Mouse (Mus musculus) midbrain, embryonic 12.5 days (tissue): ENCODE results near the gene Zfp853. TPM values are rescaled to one million over a fixed set of nuclear protein-coding genes. Genes with fewer than 3 reads are reported as not detected.

Experiments used
- ATAC-seq: fragments of 200-750 bp; cut with Nextera tagmentation; 2 replicates; pipeline ENCODE4 v1.8.0; 2017; ENCODE audit warnings: low read depth, moderate TSS enrichment, moderate library complexity; ENCODE audit not compliant: low FRiP score
- H3K27ac ChIP-seq: fragments of 300-500 bp; sonication (generic); replicated peaks from 2 replicates; pipeline ENCODE4 v1.5.1; 2016; ENCODE audit warnings: mild to moderate bottlenecking
- H3K27me3 ChIP-seq: fragments of 300-500 bp; sonication (generic); 2 replicates; pipeline ENCODE4 v1.6.1; 2016; ENCODE audit warnings: mild to moderate bottlenecking
- H3K36me3 ChIP-seq: fragments of 300-500 bp; sonication (generic); 2 replicates; pipeline ENCODE4 v1.6.1; 2016
- H3K4me1 ChIP-seq: fragments of 300-500 bp; sonication (generic); 2 replicates; pipeline ENCODE4 v1.6.1; 2016
- H3K4me2 ChIP-seq: fragments of 300-500 bp; sonication (generic); replicated peaks from 2 replicates; pipeline ENCODE4 v1.6.1; 2016; ENCODE audit warnings: mild to moderate bottlenecking, moderate library complexity
- H3K4me3 ChIP-seq: fragments of 300-500 bp; sonication (generic); 2 replicates; pipeline ENCODE4 v1.5.1; 2016; ENCODE audit warnings: mild to moderate bottlenecking
- H3K9ac ChIP-seq: fragments of 300-500 bp; sonication (generic); replicated peaks from 2 replicates; pipeline ENCODE4 v1.6.1; 2016; ENCODE audit warnings: mild to moderate bottlenecking, moderate library complexity
- H3K9me3 ChIP-seq: fragments of 300-500 bp; sonication (generic); 2 replicates; pipeline ENCODE4 v1.6.1; 2016; ENCODE audit warnings: mild to moderate bottlenecking
- WGBS: fragments of 180-500 bp; shearing (Covaris S2); methylation state at CpG from one replicate; pipeline ENCODE4 v1.1.7; 2016; 5-methylcytosine and 5-hydroxymethylcytosine counted together
- polyA plus RNA-seq: library from polyadenylated mRNA; unstranded; fragments of >200 nt; fragmentation: Nextera tagmentation; extraction: Ambion mirVana; gene quantifications from 2 replicates; pipeline ENCODE4 v1.2.1, GENCODE M21; 2016

The Zfp853 gene
- polyA plus RNA-seq, 1 experiment from 2014 or later, result not detected

GRCm38 (mm10) chr5:143266794-143267193 is 26.6 kb downstream of the Zfp853 start:
- Histone ChIP-seq H3K4me2 (no peak overlapping the region), H3K4me1 (peaks cover 25% of the 10 kb centered on the region), H3K27me3 (no peaks in the 10 kb centered on the region), H3K9ac (no peak overlapping the region), H3K4me3 (no peak overlapping the region), H3K36me3 (peaks cover 31% of the 10 kb centered on the region), H3K9me3 (no peaks in the 10 kb centered on the region), H3K27ac (no peak overlapping the region)
- ATAC-seq, result no peak
- 85% methylated on average over 6 of the region's 6 CpGs for WGBS

GRCm38 (mm10) chr5:143265409-143265808 is 28.0 kb downstream of the Zfp853 start:
- H3K4me3 ChIP-seq, result no peak overlapping the region
- H3K27me3 ChIP-seq, result no peaks in the 10 kb centered on the region
- no peak overlapping the region for H3K9ac ChIP-seq
- H3K36me3 ChIP-seq, result peaks cover 42% of the 10 kb centered on the region
- H3K4me2 ChIP-seq, result no peak overlapping the region
- H3K27ac ChIP-seq, result no peak overlapping the region
- H3K9me3 ChIP-seq, result no peaks in the 10 kb centered on the region
- 87% methylated on average over 1 of the region's 1 CpGs for WGBS
- no peak for ATAC-seq
- H3K4me1 ChIP-seq, result peaks cover 17% of the 10 kb centered on the region

DNA sequence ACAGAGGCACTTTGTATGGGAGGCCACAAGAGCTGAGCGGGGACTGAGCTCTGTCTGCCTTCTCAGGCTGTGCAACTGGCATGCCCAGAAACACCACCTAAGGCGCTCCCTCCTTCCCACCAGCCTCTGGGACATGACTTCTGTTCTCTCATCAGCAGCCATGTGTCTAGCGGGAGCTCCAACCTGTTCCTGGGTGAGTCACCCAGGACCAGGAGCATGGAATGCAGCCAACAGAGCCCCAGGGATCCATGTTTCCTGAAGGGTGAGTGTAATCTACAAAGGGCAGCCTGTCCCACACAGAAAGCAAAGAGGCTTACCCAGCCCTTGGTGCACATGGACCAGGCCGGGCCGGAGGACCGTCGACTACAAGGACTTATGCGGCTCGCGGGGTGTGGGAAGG is 28.7 kb downstream of the Zfp853 start:
- no peak overlapping the region for H3K4me2 ChIP-seq
- H3K27ac ChIP-seq, result no peak overlapping the region
- no peak overlapping the region for H3K4me3 ChIP-seq
- no peak overlapping the region for H3K9ac ChIP-seq
- no peaks in the 10 kb centered on the region for H3K27me3 ChIP-seq
- H3K9me3 ChIP-seq, result no peaks in the 10 kb centered on the region
- WGBS, result 94% methylated on average over 10 of the region's 10 CpGs
- ATAC-seq, result no peak
- H3K36me3 ChIP-seq, result peaks cover 50% of the 10 kb centered on the region
- H3K4me1 ChIP-seq, result peaks cover 14% of the 10 kb centered on the region

GRCm38 (mm10) chr5:143261636-143262035 is 31.8 kb downstream of the Zfp853 start:
- Histone ChIP-seq H3K9me3 (no peaks in the 10 kb centered on the region), H3K36me3 (peaks cover 72% of the 10 kb centered on the region)

GRCm38 (mm10) chr5:143255802-143256201 is 37.6 kb downstream of the Zfp853 start:
- Histone ChIP-seq H3K4me2 (no peak overlapping the region), H3K4me1 (peaks cover 23% of the 10 kb centered on the region), H3K27ac (no peak overlapping the region), H3K9ac (no peak overlapping the region), H3K27me3 (peaks cover 81% of the 10 kb centered on the region), H3K4me3 (no peak overlapping the region), H3K9me3 (no peaks in the 10 kb centered on the region), H3K36me3 (peaks cover 84% of the 10 kb centered on the region)
- 83% methylated on average over 5 of the region's 5 CpGs for WGBS
- ATAC-seq, result no peak

More at GRCm38 (mm10) chr5:143261636-143262035, 31.8 kb downstream of the Zfp853 start:
- WGBS, result 91% methylated on average over 8 of the region's 8 CpGs
- ATAC-seq, result no peak
- H3K4me2 ChIP-seq, result no peak overlapping the region
- H3K27ac ChIP-seq, result no peak overlapping the region
- peaks cover 4% of the 10 kb centered on the region; the same call in 1 of the 2 replicates for H3K4me1 ChIP-seq
- peaks cover 23% of the 10 kb centered on the region for H3K27me3 ChIP-seq
- H3K9ac ChIP-seq, result no peak overlapping the region
- H3K4me3 ChIP-seq, result no peak overlapping the region

DNA sequence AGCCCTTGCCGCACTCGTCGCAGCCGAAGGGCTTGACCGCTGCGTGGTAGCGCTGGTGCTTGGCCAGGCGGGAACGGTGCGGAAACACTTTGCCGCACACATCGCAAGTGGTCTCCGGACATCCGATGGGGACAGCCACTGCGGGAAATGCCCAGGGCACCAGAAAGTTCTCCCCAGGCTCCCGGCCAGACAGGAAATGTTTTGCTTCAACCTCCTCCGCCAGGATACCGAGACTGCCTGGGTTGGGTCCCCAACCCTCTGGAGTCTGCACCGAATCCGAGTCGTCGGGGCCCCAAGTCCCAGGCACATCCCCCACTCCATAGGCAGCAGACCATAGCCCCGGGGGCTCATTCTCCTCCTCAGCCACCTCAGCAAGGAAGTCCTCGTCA is 38.3 kb downstream of the Zfp853 start:
- ATAC-seq, result no peak
- H3K4me3 ChIP-seq, result peak overlapping the region; percentile 41; the same call in 1 of the 2 replicates
- peaks cover 84% of the 10 kb centered on the region for H3K27me3 ChIP-seq
- WGBS, result 16% methylated on average over 24 of the region's 24 CpGs
- H3K36me3 ChIP-seq, result peaks cover 77% of the 10 kb centered on the region
- H3K27ac ChIP-seq, result no peak overlapping the region
- H3K4me1 ChIP-seq, result peaks cover 23% of the 10 kb centered on the region
- H3K4me2 ChIP-seq, result 0 out of 2 replicates have a peak overlapping the region, but pooled peaks have one; percentile 60
- no peaks in the 10 kb centered on the region for H3K9me3 ChIP-seq
- no peak overlapping the region for H3K9ac ChIP-seq

DNA sequence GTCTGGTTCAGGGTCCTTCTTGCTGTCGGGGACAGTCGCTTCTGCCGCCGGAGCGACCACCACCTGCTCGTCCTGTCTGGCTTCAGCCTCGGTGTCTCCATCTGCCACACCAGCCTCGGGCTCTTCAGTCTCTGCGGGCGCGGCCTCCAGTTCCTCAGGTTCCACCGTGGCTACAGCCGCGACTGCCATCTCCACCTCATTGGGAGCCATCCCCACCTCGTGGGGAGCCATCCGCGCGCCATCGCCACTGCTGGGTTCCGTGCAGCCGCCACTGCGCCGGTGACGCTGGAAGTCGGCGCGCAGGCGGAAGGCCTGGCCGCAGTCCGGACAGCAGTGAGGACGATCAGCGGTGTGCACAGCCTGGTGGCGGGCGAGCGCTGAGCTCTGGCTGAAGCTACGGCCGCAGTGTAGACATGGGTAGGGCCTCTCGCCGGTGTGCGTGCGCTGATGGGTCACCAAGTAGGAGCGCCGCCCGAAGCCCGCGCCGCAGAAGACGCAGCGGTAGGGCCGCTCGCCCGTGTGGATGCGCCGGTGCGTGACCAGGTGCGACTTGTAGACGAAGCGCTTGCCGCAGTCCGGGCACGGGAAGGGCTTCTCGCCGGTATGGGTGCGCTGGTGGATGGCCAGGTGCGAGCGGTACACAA is 38.8 kb downstream of the Zfp853 start:
- Histone ChIP-seq H3K27me3 (peaks cover 84% of the 10 kb centered on the region), H3K9me3 (no peaks in the 10 kb centered on the region), H3K4me2 (peak overlapping the region; percentile 60), H3K27ac (no peak overlapping the region), H3K36me3 (peaks cover 72% of the 10 kb centered on the region), H3K9ac (no peak overlapping the region), H3K4me3 (peak overlapping the region; percentile 41), H3K4me1 (peaks cover 23% of the 10 kb centered on the region)
- ATAC-seq, result no peak
- 6% methylated on average over 66 of the region's 66 CpGs for WGBS

DNA sequence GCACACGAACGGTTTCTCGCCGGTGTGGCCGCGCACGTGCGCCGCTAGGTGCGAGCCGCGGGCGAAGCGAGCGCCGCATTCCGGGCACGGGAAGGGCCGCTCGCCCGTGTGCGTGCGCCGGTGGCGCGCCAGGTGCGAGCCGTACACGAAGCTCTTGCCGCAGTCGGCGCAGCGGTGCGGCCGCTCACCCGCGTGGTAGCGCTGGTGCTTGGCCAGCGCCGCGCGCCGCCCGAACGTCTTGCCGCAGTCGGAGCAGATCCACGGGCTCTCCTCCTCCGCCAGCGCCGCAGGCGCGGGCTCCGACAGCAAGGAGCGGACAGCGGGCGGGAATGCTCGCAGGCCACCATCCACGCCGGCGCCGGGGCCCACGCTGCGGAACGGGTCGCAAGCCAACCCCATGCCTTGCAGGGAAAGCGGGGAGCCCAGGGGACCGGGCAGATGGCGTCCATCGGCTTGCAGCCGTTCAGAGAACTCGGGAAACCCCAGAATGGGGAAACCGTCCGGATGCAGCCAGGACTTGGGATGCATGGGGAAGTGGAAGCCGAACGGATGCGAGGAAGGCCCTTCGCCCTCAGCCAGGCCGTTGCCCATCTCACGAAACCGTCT is 39.4 kb downstream of the Zfp853 start:
- Histone ChIP-seq H3K4me3 (peak overlapping the region; percentile 41), H3K27me3 (peaks cover 82% of the 10 kb centered on the region), H3K4me1 (peaks cover 23% of the 10 kb centered on the region), H3K27ac (no peak overlapping the region), H3K36me3 (peaks cover 70% of the 10 kb centered on the region), H3K9ac (peak overlapping the region; percentile 47), H3K4me2 (peak overlapping the region; percentile 60), H3K9me3 (no peaks in the 10 kb centered on the region)
- WGBS, result 4% methylated on average over 80 of the region's 81 CpGs
- ATAC-seq, result no peak

DNA sequence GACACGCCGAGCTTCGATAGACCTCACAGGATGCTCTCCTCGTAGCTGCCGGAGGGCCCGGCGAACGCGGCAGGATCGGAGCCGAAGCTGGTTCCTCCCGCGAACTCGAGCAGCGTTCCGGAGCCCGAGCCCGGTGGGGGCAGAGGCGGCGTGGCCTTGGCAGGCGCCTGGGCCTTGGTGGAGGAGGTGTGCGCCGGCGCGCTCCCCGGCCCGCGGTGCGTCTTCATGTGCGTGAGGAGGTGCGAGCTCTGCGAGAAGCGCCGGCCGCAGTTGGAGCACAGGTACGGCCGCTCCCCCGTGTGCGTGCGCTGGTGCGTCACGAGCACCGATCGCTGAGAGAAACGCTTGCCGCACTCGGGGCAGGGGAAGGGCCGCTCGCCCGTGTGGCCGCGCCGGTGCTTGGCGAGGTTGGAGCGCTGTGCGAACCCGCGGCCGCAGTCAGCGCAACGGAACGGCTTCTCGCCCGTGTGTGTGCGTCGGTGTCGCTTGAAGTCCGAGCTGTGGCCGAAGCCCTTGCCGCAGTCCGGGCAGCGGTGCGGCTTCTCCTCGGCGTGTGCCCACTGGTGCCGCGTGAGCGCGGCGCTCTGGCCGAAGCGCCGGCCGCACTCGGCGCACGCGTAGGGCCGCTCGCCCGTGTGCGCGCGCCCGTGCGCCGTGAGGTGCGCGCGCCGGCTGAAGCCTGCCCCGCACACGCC is 40.1 kb downstream of the Zfp853 start:
- H3K9ac ChIP-seq, result peak overlapping the region; percentile 47
- peak; percentile 20; the same call in 1 of the 2 replicates for ATAC-seq
- peak overlapping the region; percentile 60 for H3K4me2 ChIP-seq
- H3K27ac ChIP-seq, result no peak overlapping the region
- peaks cover 69% of the 10 kb centered on the region for H3K36me3 ChIP-seq
- H3K4me3 ChIP-seq, result peak overlapping the region; percentile 41
- WGBS, result 2% methylated on average over 99 of the region's 103 CpGs
- peaks cover 78% of the 10 kb centered on the region for H3K27me3 ChIP-seq
- peaks cover 23% of the 10 kb centered on the region for H3K4me1 ChIP-seq
- H3K9me3 ChIP-seq, result no peaks in the 10 kb centered on the region

- Histone ChIP-seq H3K27me3 (peaks cover 72% of the 10 kb centered on the region), H3K36me3 (peaks cover 72% of the 10 kb centered on the region), H3K27ac (no peak overlapping the region), H3K4me1 (peaks cover 23% of the 10 kb centered on the region), H3K9me3 (no peaks in the 10 kb centered on the region), H3K4me2 (no peak overlapping the region), H3K4me3 (peak overlapping the region; percentile 41), H3K9ac (no peak overlapping the region)
- WGBS, result 24% methylated on average over 18 of the region's 18 CpGs
- ATAC-seq, result no peak
Measured at GRCm38 (mm10) chr5:143252791-143253185, 40.6 kb downstream of the Zfp853 start.

DNA sequence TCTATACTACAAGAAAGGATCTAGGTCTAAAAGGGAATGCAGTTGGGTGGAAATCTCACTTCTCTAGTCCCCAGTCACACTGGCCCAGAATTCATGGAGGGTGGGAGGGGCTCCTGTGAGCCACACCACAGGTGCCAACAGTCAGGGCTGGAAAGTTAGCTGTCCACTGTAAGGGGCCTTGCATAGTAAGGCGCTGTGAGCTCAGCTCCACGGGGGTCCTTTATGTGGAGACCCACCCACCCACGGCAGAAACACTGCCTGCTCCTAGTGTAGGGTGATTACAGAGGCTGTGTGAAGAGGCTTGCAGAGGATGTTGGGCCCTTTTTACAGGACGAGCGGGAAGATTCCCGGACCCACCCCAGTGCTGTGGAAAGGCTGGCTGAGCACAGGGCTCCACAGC is 41.4 kb downstream of the Zfp853 start:
- Histone ChIP-seq H3K4me2 (no peak overlapping the region), H3K9ac (no peak overlapping the region), H3K9me3 (no peaks in the 10 kb centered on the region), H3K27me3 (peaks cover 65% of the 10 kb centered on the region), H3K4me1 (peaks cover 23% of the 10 kb centered on the region), H3K27ac (no peak overlapping the region), H3K36me3 (peaks cover 76% of the 10 kb centered on the region), H3K4me3 (no peak overlapping the region)
- ATAC-seq, result peak; percentile 32; the same call in 1 of the 2 replicates
- WGBS, result 48% methylated on average over 6 of the region's 6 CpGs

DNA sequence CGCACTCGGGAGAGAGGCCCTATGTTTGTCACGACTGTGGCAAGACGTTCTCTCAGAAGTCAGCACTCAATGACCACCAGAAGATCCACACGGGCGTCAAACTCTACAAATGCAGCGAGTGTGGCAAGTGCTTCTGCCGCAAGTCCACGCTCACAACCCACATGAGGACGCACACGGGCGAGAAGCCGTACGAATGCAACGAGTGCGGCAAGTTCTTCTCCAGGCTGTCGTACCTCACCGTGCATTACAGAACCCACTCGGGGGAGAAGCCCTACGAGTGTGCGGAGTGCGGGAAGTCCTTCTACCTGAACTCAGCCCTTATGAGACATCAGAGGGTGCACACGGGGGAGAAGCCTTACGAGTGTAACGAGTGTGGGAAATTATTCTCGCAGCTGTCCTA is 48.5 kb downstream of the Zfp853 start:
- no peak overlapping the region for H3K4me3 ChIP-seq
- no peaks in the 10 kb centered on the region for H3K27me3 ChIP-seq
- peaks cover 93% of the 10 kb centered on the region for H3K36me3 ChIP-seq
- H3K9ac ChIP-seq, result no peak overlapping the region
- H3K9me3 ChIP-seq, result no peaks in the 10 kb centered on the region
- ATAC-seq, result no peak
- H3K4me2 ChIP-seq, result no peak overlapping the region
- no peaks in the 10 kb centered on the region for H3K4me1 ChIP-seq
- no peak overlapping the region for H3K27ac ChIP-seq
- 97% methylated on average over 26 of the region's 26 CpGs for WGBS
